Mouse (Mus musculus) hindbrain, postnatal 0 days (tissue): ENCODE measurements around the gene Itpr1. TPM values are rescaled to one million over a fixed set of nuclear protein-coding genes. Genes with fewer than 3 reads are reported as not detected.

ENCODE experiments used
- ATAC-seq: fragments of 200-750 bp; cut with Nextera tagmentation; 2 replicates; pipeline ENCODE4 v1.8.0; 2017; ENCODE audit warnings: mild to moderate bottlenecking, moderate TSS enrichment, moderate library complexity
- DNase-seq: peaks from one replicate; pipeline ENCODE4 v3.0.0-alpha.2; 2015; ENCODE audit warnings: low spot score
- H3K27ac ChIP-seq: fragments of 300-500 bp; sonication (generic); 2 replicates; pipeline ENCODE4 v1.5.1; 2014; ENCODE audit warnings: mild to moderate bottlenecking
- H3K27me3 ChIP-seq: fragments of 300-500 bp; sonication (generic); 2 replicates; pipeline ENCODE4 v1.6.1; 2014; ENCODE audit warnings: low read length, mixed read lengths; ENCODE audit not compliant: insufficient read depth
- H3K36me3 ChIP-seq: fragments of 300-500 bp; sonication (generic); 2 replicates; pipeline ENCODE4 v1.6.1; 2014; ENCODE audit warnings: low read length, mixed read lengths; ENCODE audit not compliant: insufficient read depth
- H3K4me1 ChIP-seq: fragments of 300-500 bp; sonication (generic); 2 replicates; pipeline ENCODE4 v1.6.1; 2014; ENCODE audit warnings: antibody characterized with exemption, low read length, mixed read lengths; ENCODE audit not compliant: insufficient read depth
- H3K4me2 ChIP-seq: fragments of 300-500 bp; sonication (generic); 2 replicates; pipeline ENCODE4 v1.6.1; 2014; ENCODE audit warnings: low read depth, mild to moderate bottlenecking, low read length, moderate library complexity, mixed read lengths
- H3K4me3 ChIP-seq: fragments of 300-500 bp; sonication (generic); 2 replicates; pipeline ENCODE4 v1.5.1; 2014; ENCODE audit warnings: low read length
- H3K9ac ChIP-seq: fragments of 300-500 bp; sonication (generic); replicated peaks from 2 replicates; pipeline ENCODE4 v1.6.1; 2014; ENCODE audit warnings: mild to moderate bottlenecking, low read length, moderate library complexity, mixed read lengths
- H3K9me3 ChIP-seq: fragments of 300-500 bp; sonication (generic); 2 replicates; pipeline ENCODE4 v1.6.1; 2016; ENCODE audit warnings: low read length, mixed read lengths
- CTCF ChIP-seq: IDR thresholded peaks from 2 replicates; pipeline ENCODE4 v1.5.1; 2016; ENCODE audit warnings: antibody characterized with exemption, control low read depth, low read depth
- WGBS: fragments of 180-500 bp; shearing (Covaris S2); extraction: QIAGEN DNeasy Blood & Tissue Kit; methylation state at CpG from one replicate; pipeline ENCODE4 v1.1.7; 2014; 5-methylcytosine and 5-hydroxymethylcytosine counted together
- polyA plus RNA-seq: library from polyadenylated mRNA; unstranded; fragments of >200 nt; fragmentation: Nextera tagmentation; extraction: Ambion mirVana; gene quantifications from 2 replicates; pipeline ENCODE4 v1.2.1, GENCODE M21; 2015
- total RNA-seq: library from RNA; depleted of rRNA; stranded (reverse); fragments of >200 nt; gene quantifications from 2 replicates; pipeline ENCODE4 v1.2.3, GENCODE M21; 2014

Gene Itpr1
- total and polyA plus RNA-seq, 2 experiments from 2014 or later, result 7.2 to 47.1 TPM

DNA sequence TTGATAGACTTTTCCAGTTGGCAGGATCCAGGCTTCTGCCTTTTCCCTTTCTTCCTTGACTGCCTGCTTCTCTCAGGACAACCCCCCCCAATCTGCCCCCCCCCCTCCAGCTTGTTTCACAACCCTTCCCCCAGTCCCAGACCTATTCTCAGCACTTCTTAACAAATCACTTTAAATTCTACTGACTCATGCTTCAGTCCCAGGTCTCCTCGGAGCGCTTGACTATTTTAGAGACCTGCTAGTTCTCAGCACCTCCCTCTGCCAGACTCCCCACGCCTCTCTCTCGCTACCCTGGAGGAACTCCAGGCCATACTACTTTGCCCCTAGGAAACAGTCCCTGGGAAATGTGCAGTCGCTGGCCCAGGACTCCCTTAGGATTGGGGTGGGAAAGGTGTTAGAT is 223.7 kb downstream of the Itpr1 start:
- no peak overlapping the region for H3K4me3 ChIP-seq
- DNase-seq (no peak), ATAC-seq (no peak)
- no peak overlapping the region for H3K4me2 ChIP-seq
- H3K9me3 ChIP-seq, result no peaks in the 10 kb centered on the region
- no peaks in the 10 kb centered on the region for H3K36me3 ChIP-seq
- H3K4me1 ChIP-seq, result peaks cover 3% of the 10 kb centered on the region; the same call in 1 of the 2 replicates
- no peaks in the 10 kb centered on the region for H3K27me3 ChIP-seq
- TF ChIP-seq CTCF, result no peak
- H3K9ac ChIP-seq, result no peak overlapping the region
- no peak overlapping the region for H3K27ac ChIP-seq
- WGBS, result 44% methylated on average over 5 of the region's 5 CpGs

DNA sequence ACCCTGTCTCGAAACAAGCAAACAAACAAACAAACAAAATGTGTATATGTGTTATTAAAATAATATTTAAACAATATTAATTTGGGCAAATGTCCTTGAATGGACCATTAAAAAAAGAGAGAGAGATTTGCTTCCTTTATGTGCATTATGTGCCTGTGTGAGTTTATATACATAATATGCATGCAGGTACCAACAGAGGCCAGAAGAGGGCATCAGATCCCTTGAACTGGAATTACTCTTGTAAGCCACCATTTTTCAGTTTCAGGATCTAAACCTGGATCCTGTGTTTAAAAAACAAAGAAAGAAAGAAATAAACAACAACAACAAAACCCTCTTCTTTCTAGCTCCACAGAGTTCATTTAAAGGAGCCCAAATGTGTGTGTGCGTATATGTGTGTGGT is 228.4 kb downstream of the Itpr1 start:
- H3K4me2 ChIP-seq, result no peak overlapping the region
- no peak overlapping the region for H3K27ac ChIP-seq
- H3K36me3 ChIP-seq, result no peaks in the 10 kb centered on the region
- no peak for DNase-seq
- no peak overlapping the region for H3K4me3 ChIP-seq
- H3K27me3 ChIP-seq, result no peaks in the 10 kb centered on the region
- no peaks in the 10 kb centered on the region for H3K9me3 ChIP-seq
- 98% methylated on average over 2 of the region's 2 CpGs for WGBS
- H3K4me1 ChIP-seq, result 0 out of 2 replicates have a peak, but pooled peaks cover 3% of the 10 kb centered on the region
- no peak overlapping the region for H3K9ac ChIP-seq
- no peak for ATAC-seq
- TF ChIP-seq CTCF, result peak; percentile 42

DNA sequence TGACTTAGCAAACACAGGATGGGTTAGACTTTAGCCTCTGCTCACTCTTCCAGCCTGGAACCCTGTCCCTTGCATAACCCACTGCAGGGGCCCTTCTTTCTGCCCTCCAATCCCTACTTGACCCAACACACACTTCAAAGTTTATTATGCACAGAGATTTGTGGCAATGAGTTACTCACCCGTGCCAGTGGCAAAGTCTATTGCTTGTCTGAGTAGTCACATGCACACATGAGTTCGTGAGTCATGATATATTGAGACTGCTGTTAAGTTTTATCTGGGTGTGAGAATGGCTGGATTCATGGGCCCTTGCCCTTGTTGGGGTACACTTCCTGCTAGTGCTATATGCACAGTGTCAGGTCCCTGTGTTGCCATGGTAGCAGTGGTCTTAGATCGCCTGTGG is 229.4 kb downstream of the Itpr1 start:
- no peak for TF ChIP-seq CTCF
- ATAC-seq (no peak), DNase-seq (no peak)
- H3K4me1 ChIP-seq, result peaks cover 2% of the 10 kb centered on the region
- no peak overlapping the region for H3K27ac ChIP-seq
- H3K9me3 ChIP-seq, result no peaks in the 10 kb centered on the region
- H3K27me3 ChIP-seq, result no peaks in the 10 kb centered on the region
- WGBS, result 87% methylated on average over 3 of the region's 3 CpGs
- H3K9ac ChIP-seq, result no peak overlapping the region
- H3K4me3 ChIP-seq, result no peak overlapping the region
- H3K4me2 ChIP-seq, result no peak overlapping the region
- H3K36me3 ChIP-seq, result no peaks in the 10 kb centered on the region

DNA sequence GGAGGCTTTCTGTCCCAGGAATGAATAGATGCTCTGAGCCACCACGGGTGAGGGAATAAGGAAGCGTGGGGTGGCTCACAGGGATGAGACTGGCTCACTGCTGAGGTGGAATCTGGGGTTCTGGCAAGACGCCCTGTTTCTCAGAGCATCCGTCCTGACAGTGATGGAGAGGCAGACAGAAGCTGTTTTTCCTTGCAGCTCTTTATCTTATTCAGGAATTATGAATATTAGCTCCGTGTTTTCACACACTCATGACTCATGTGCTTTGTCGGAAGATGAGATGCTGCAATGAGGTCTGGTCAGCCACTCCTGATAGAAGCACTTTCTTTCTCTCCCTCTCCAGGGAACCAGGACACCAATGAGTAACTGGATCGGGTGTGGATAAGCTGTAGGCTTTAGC is 231.5 kb downstream of the Itpr1 start:
- Histone ChIP-seq H3K9ac (no peak overlapping the region), H3K4me3 (no peak overlapping the region), H3K36me3 (no peaks in the 10 kb centered on the region), H3K4me1 (peaks cover 4% of the 10 kb centered on the region), H3K4me2 (no peak overlapping the region), H3K9me3 (no peaks in the 10 kb centered on the region), H3K27me3 (no peaks in the 10 kb centered on the region), H3K27ac (no peak overlapping the region)
- DNase-seq (no peak), ATAC-seq (no peak)
- 44% methylated on average over 7 of the region's 7 CpGs for WGBS
- TF ChIP-seq CTCF, result no peak

DNA sequence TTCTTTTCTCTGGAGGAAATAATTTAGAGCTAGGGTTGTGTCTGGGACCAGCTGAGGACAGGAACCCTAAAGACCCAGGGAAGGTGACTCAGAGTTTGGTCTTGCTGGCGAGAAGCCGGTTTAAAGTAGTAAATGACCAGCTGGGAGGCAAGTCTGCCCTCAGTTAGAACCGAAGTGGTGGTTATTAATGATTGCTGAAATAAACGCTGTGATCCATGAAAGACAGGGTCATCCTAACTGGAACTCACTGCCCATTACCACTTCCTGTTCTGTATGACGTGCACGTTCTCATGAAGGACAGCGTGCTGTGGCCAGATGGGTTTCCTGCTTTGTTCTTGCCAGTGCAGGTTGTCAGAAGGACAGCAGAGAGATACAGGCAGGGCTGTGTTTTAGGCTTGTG is 232.1 kb downstream of the Itpr1 start:
- H3K4me1 ChIP-seq, result peaks cover 4% of the 10 kb centered on the region
- no peaks in the 10 kb centered on the region for H3K36me3 ChIP-seq
- DNase-seq (no peak), ATAC-seq (no peak)
- no peaks in the 10 kb centered on the region for H3K27me3 ChIP-seq
- WGBS, result 77% methylated on average over 7 of the region's 7 CpGs
- no peak for TF ChIP-seq CTCF
- no peaks in the 10 kb centered on the region for H3K9me3 ChIP-seq
- no peak overlapping the region for H3K27ac ChIP-seq
- no peak overlapping the region for H3K4me2 ChIP-seq
- H3K4me3 ChIP-seq, result no peak overlapping the region
- H3K9ac ChIP-seq, result no peak overlapping the region

DNA sequence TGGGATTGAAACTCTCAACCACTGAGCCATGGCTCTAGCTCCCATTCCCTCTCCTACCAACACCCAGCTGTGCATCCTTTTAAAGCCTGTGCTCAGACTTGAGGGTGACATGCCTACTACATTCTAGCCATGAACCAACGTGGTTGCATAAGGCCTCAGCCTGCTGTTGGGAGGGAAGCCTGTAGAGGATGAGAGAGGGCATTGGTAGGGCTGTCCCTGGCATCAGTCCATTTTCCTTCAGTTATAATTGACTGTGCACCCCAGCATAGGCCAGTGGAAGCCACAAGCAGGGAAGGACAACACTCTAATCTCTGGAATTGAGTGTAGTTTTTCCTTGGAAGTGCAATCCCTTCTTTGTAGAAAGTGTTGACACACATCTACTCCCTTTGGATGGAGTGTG is 233.9 kb downstream of the Itpr1 start:
- DNase-seq (no peak), ATAC-seq (no peak)
- peaks cover 4% of the 10 kb centered on the region for H3K4me1 ChIP-seq
- WGBS, result 66% methylated on average over 1 of the region's 1 CpGs
- H3K9me3 ChIP-seq, result no peaks in the 10 kb centered on the region
- TF ChIP-seq CTCF, result no peak
- H3K4me2 ChIP-seq, result no peak overlapping the region
- H3K4me3 ChIP-seq, result no peak overlapping the region
- no peak overlapping the region for H3K9ac ChIP-seq
- H3K27me3 ChIP-seq, result no peaks in the 10 kb centered on the region
- no peaks in the 10 kb centered on the region for H3K36me3 ChIP-seq
- 0 out of 2 replicates have a peak overlapping the region, but pooled peaks have one; percentile 26 for H3K27ac ChIP-seq

DNA sequence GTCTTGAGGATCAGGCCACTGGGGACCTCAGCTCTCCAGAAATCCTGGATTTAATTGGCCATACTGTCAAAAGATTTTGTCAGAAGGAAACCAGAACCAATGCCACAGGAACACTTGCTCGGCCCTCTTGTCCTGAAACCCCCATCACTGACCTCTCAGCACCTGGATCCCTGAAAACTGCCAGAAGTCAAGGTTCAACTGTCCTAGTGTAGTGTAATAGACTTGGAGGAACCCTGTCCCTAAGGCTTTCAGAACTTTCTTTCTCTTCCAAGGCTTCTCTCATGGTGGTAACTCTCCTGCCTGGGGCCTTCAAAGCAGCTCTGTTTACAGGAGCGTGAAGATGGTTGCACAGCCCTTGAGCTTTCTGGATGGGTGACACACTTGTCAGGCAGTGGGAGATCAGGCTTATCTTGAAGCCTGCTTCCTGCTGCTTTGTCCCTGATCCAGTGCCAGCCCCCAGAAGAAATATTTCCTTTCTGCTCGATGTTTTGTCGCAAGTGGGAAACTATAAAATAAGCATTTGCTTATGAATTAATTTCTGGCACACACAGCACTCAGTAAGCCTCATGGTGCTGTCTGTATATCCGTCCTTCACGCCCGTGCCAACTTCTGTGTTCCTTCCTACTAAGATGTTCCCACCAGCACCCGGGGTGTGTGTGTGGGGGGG is 234.4 kb downstream of the Itpr1 start:
- WGBS, result 53% methylated on average over 8 of the region's 8 CpGs
- ATAC-seq (no peak), DNase-seq (no peak)

More for the DNA sequence above, 234.4 kb downstream of the Itpr1 start:
- Histone ChIP-seq H3K4me2 (no peak overlapping the region), H3K4me1 (peaks cover 4% of the 10 kb centered on the region), H3K9ac (no peak overlapping the region), H3K27me3 (no peaks in the 10 kb centered on the region), H3K9me3 (no peaks in the 10 kb centered on the region), H3K27ac (0 out of 2 replicates have a peak overlapping the region, but pooled peaks have one; percentile 26), H3K4me3 (no peak overlapping the region), H3K36me3 (no peaks in the 10 kb centered on the region)
- TF ChIP-seq CTCF, result no peak
